Mouse (Mus musculus): Measurements from ENCODE around the gene Ddx39b.
A peak's percentile ranks its signal among the peaks of the same experiment; 100 is the strongest.

DNA sequence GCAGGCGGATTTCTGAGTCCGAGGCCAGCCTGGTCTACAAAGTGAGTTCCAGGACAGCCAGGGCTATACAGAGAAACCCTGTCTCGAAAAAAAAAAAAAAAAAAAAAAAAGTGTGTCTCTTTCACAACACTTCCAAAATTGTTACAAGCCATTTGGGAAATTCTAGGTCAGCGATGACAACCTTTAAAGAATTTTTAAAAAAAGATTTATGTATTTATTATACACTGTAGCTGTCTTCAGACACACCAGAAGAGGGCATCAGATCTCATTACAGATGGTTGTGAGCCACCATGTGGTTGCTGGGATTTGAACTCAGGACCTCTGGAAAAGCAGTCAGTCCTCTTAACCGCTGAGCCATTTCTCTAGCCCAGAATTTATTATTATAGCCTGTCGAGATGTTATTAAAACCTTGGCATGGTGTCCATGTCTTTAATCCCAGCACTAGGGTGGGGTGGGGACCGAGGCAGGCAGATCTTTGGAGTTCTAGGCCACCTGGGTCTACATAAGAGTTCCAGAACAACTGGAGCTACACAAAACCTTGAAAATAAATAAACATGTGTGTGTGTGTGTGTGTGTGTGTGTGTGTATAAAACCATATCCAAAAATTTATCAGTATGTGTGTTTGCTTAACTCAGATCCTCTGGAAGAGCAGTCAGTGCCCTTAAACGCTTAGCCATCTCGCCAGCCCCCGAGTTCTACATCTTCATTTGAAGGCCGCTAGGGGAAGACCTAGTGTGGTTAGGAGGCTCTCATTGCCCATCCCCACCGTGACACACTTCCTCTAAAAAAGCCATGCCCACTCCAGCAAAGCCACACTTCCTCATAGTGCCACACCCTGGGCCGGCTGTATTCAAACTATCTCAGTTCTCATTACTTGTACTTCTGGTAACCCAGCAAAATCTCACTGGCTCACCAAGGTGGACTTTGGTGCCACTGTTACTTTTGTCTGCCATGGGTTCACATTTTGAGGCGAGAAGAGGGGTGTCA, 17.2 kb downstream of the Ddx39b start:
- TF ChIP-seq CTCF (IDR thresholded peaks at IDR 0.05) (peak; percentile 45), POLR2A (IDR thresholded peaks at IDR 0.05; ENCODE audit: insufficient read depth, low read depth, low read length) (peak; percentile 57; the same call in 1 of the 2 replicates), EP300 (IDR thresholded peaks at IDR 0.05; ENCODE audit: insufficient read depth, low read depth, low read length) (peak; percentile 56; the same call in 1 of the 2 replicates)

Data from heart, adult 2 months (tissue).